Mouse (Mus musculus) hindbrain, embryonic 13.5 days (tissue): ENCODE data around the gene Zfp74. TPM values are rescaled to one million over a fixed set of nuclear protein-coding genes. Genes with fewer than 3 reads are reported as not detected.

ENCODE experiments used
- ATAC-seq: fragments of 200-750 bp; cut with Nextera tagmentation; 2 replicates; pipeline ENCODE4 v1.8.0; 2017; ENCODE audit warnings: moderate TSS enrichment; ENCODE audit not compliant: low FRiP score
- H3K27ac ChIP-seq: fragments of 300-500 bp; sonication (generic); 2 replicates; pipeline ENCODE4 v1.5.1; 2015; ENCODE audit warnings: inconsistent platforms, mild to moderate bottlenecking, moderate library complexity
- H3K27me3 ChIP-seq: fragments of 300-500 bp; sonication (generic); 2 replicates; pipeline ENCODE4 v1.6.1; 2015; ENCODE audit warnings: mild to moderate bottlenecking, inconsistent platforms
- H3K36me3 ChIP-seq: fragments of 300-500 bp; sonication (generic); 2 replicates; pipeline ENCODE4 v1.6.1; 2015; ENCODE audit warnings: mild to moderate bottlenecking, inconsistent platforms
- H3K4me1 ChIP-seq: fragments of 300-500 bp; sonication (generic); replicated peaks from 2 replicates; pipeline ENCODE4 v1.6.1; 2015; ENCODE audit warnings: inconsistent platforms
- H3K4me2 ChIP-seq: fragments of 300-500 bp; sonication (generic); 2 replicates; pipeline ENCODE4 v1.6.1; 2015; ENCODE audit warnings: inconsistent platforms, mild to moderate bottlenecking, moderate library complexity
- H3K4me3 ChIP-seq: fragments of 300-500 bp; sonication (generic); 2 replicates; pipeline ENCODE4 v1.5.1; 2015; ENCODE audit warnings: mild to moderate bottlenecking, inconsistent platforms
- H3K9ac ChIP-seq: fragments of 300-500 bp; sonication (generic); 2 replicates; pipeline ENCODE4 v1.6.1; 2015; ENCODE audit warnings: mild to moderate bottlenecking, inconsistent platforms
- H3K9me3 ChIP-seq: fragments of 300-500 bp; sonication (generic); 2 replicates; pipeline ENCODE4 v1.6.1; 2016; ENCODE audit warnings: inconsistent platforms
- WGBS: fragments of 180-500 bp; shearing (Covaris S2); methylation state at CpG from one replicate; pipeline ENCODE4 v1.1.7; 2015; 5-methylcytosine and 5-hydroxymethylcytosine counted together
- polyA plus RNA-seq: library from polyadenylated mRNA; unstranded; fragments of >200 nt; fragmentation: Nextera tagmentation; extraction: Ambion mirVana; gene quantifications from 2 replicates; pipeline ENCODE4 v1.2.1, GENCODE M21; 2015

Zfp74 gene
- polyA plus RNA-seq, 1 experiment from 2014 or later: 18.4 TPM

DNA sequence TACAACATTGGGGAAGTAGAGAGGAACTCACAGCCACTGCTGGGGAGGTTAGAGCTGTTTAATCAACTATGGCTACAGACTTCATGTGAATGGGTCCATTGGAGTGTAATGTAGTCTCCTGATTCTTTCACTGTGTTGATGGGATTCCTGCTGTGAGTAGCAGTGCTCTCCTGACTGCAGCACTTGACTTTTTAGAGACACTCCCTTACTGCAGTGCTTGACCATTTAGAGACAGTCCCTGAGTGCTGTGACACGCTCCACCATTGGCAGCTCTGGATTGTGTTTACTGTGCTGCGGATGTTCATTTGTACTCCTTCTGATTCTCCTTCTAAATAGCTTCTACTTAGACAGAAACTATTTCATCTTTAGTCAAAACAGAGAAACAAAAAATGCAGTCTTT is 11.1 kb downstream of the Zfp74 start:
- peaks cover 55% of the 10 kb centered on the region for H3K36me3 ChIP-seq
- H3K4me3 ChIP-seq: no peak overlapping the region
- WGBS: 50% methylated on average over 2 of the region's 2 CpGs

DNA sequence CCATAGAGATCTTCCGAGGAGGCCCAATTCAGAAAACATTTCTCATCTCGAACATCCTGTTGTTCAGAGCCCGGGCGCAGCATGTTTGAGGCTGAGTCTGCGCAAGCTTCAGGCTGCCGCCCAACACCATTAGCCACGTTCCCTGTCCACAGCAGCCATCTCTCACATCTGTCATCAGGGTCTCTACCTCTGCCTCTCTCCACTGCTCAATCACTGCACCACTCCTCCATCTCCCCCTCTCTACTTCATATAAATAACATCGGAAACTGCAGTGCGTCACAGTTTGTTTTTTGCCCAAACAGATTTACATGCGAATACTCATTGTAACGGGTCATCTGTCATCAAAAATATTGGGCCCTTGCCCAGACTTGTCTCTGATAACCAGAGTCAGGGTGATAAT is 12.9 kb downstream of the Zfp74 start:
- H3K9ac ChIP-seq: no peak overlapping the region; the same call in 1 of the 2 replicates
- no peak overlapping the region for H3K27ac ChIP-seq
- H3K4me2 ChIP-seq: no peak overlapping the region
- H3K27me3 ChIP-seq: no peaks in the 10 kb centered on the region
- ATAC-seq: no peak
- peaks cover 63% of the 10 kb centered on the region for H3K36me3 ChIP-seq
- no peaks in the 10 kb centered on the region; the same call in 1 of the 2 replicates for H3K4me1 ChIP-seq
- no peaks in the 10 kb centered on the region for H3K9me3 ChIP-seq
- WGBS: 84% methylated on average over 11 of the region's 11 CpGs
- no peak overlapping the region for H3K4me3 ChIP-seq

More for the DNA sequence above, 11.1 kb downstream of the Zfp74 start:
- no peaks in the 10 kb centered on the region for H3K9me3 ChIP-seq
- no peaks in the 10 kb centered on the region for H3K27me3 ChIP-seq
- ATAC-seq: no peak
- no peak overlapping the region for H3K9ac ChIP-seq
- no peaks in the 10 kb centered on the region; the same call in 1 of the 2 replicates for H3K4me1 ChIP-seq
- H3K4me2 ChIP-seq: no peak overlapping the region
- no peak overlapping the region for H3K27ac ChIP-seq

DNA sequence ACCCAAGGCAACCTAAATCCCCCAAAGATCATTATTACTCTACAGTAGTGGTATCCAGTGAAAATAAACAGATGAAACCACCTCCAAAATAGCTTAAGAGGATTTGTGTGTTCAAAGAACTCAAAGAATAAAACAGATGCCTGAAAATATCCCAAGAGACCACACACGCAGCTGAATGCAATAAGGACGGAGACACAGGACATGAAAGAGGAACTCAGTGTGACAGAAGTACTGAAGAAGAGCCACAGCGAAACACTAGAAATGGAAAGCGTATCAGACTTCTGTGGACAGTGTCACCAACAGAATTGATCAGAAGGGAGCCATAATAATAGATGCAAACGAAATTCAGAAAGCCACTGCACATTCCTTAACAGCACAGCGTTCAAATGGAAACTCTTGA is 15.0 kb downstream of the Zfp74 start:
- Histone ChIP-seq H3K27me3 (no peaks in the 10 kb centered on the region), H3K27ac (no peak overlapping the region), H3K9me3 (no peaks in the 10 kb centered on the region), H3K4me3 (no peak overlapping the region), H3K4me1 (no peaks in the 10 kb centered on the region; the same call in 1 of the 2 replicates), H3K9ac (no peak overlapping the region), H3K36me3 (peaks cover 81% of the 10 kb centered on the region), H3K4me2 (no peak overlapping the region)
- no peak for ATAC-seq
- WGBS: 84% methylated on average over 6 of the region's 6 CpGs

DNA sequence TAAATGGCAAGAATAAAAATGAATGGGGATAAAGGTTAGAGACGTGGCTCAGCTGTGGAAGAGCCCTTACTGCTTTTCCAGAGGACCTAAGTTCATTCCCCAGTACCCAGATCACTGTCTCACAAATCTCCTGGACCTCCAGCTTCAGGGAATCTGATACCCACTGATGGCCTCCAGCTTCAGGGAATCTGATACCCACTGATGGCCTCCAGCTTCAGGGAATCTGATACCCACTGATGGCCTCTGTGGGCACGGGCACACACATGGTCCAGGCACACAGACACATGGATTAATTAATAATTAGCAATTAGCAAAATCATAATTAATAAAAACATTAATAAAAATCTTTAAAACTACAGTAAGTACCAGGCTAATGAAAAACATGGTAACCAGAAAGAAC is 31.1 kb downstream of the Zfp74 start:
- Histone ChIP-seq H3K4me2 (no peak overlapping the region), H3K27me3 (no peaks in the 10 kb centered on the region), H3K4me3 (no peak overlapping the region), H3K9ac (no peak overlapping the region), H3K36me3 (no peaks in the 10 kb centered on the region), H3K9me3 (no peaks in the 10 kb centered on the region), H3K27ac (no peak overlapping the region), H3K4me1 (no peaks in the 10 kb centered on the region)
- no peak for ATAC-seq
- 64% methylated on average over 2 of the region's 2 CpGs for WGBS

DNA sequence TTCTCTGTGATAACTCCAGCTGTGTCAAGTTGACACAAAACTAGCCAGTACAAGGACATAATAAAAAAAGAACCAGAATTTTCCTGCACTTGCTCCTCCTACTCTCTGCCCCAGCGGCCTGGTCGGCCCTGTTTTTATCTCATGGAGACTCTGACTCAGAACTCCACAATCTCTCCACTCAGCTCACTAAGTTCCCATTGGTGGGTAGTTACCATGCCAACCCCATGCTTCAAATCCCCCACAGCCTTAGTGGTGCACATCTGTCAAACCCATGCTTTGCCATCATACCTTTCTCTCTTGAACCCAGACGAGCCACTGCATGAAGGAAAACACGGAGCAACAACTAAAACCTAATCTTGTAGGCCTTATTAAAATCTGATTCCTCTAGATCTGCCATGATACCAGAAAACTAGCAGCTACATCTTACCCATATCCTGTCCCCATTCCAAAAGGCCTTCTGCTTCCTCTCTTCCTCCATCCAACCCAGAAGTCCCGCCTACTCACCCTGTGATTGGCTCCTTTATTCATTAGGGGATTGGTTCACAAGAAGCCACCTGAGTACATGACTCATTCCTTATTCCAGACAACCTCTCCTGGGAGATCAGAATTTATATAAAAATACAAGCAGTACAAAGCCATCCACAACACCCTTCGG is 32.3 kb downstream of the Zfp74 start:
- Histone ChIP-seq H3K9me3 (no peaks in the 10 kb centered on the region), H3K27ac (no peak overlapping the region), H3K9ac (no peak overlapping the region), H3K27me3 (no peaks in the 10 kb centered on the region), H3K36me3 (peaks cover 9% of the 10 kb centered on the region), H3K4me1 (no peaks in the 10 kb centered on the region), H3K4me3 (no peak overlapping the region), H3K4me2 (no peak overlapping the region)
- no peak for ATAC-seq
- WGBS: 87% methylated on average over 6 of the region's 6 CpGs

DNA sequence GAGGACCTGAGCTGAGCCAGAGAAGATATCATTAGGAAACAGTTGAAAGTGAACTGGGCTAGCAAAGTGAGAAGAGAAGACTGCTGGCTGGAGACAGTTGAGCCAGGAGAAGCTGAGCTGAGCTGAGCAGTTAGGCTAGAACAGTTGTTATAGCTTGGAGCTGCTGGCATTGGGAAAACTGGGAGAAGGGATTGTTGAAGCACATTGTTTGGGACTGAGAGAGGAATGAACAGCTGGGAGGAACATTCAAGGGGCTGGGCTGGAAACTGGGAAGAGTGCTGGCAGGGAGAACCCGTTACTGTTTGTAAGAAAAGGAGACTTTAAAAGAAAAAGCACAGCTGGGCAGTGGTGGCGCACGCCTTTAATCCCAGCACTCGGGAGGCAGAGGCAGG is 35.8 kb downstream of the Zfp74 start:
- no peak overlapping the region for H3K9ac ChIP-seq
- no peak overlapping the region for H3K4me2 ChIP-seq
- no peak overlapping the region for H3K4me3 ChIP-seq
- H3K27me3 ChIP-seq: no peaks in the 10 kb centered on the region
- no peak overlapping the region for H3K27ac ChIP-seq
- no peak for ATAC-seq
- H3K9me3 ChIP-seq: no peaks in the 10 kb centered on the region; the same call in 1 of the 2 replicates
- WGBS: 83% methylated on average over 4 of the region's 4 CpGs
- H3K4me1 ChIP-seq: no peaks in the 10 kb centered on the region
- peaks cover 40% of the 10 kb centered on the region for H3K36me3 ChIP-seq

DNA sequence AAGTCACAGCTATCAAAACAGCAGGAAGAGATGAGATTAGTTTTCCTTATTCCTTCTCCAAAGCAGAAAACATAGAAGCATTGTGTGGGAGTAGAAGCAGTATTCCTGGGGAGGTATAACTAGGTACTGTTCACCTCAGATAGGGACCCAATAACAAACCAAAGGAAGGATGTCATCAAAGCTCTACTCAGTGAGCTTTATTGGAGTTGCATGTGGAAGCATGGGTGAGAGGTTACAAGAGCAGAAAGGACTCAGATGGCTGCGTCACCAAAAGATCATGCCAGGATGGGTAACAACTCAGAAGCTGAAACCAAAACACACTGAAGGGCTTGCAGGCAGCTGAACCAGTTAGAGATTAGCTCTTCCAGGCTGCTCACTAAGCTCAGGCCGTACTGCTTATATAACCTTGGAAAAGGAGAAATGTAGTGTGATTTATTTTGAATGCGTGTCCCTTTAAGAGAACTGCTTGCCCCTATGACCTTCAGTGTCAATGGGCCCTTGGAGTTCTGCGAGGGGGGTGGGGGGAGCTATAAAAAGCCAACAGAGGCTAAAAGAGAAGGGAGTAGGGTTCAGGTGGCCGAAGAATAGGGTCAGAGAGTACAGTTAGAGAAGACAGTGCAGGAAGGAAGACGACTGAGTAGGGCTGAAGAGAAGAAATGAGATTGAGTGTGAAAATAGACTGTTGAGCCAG is 36.4 kb downstream of the Zfp74 start:
- Histone ChIP-seq H3K4me2 (no peak overlapping the region), H3K4me3 (no peak overlapping the region), H3K9me3 (no peaks in the 10 kb centered on the region; the same call in 1 of the 2 replicates), H3K9ac (no peak overlapping the region), H3K4me1 (no peaks in the 10 kb centered on the region), H3K27me3 (no peaks in the 10 kb centered on the region), H3K36me3 (peaks cover 44% of the 10 kb centered on the region), H3K27ac (no peak overlapping the region)
- WGBS: 57% methylated on average over 6 of the region's 6 CpGs
- ATAC-seq: no peak

DNA sequence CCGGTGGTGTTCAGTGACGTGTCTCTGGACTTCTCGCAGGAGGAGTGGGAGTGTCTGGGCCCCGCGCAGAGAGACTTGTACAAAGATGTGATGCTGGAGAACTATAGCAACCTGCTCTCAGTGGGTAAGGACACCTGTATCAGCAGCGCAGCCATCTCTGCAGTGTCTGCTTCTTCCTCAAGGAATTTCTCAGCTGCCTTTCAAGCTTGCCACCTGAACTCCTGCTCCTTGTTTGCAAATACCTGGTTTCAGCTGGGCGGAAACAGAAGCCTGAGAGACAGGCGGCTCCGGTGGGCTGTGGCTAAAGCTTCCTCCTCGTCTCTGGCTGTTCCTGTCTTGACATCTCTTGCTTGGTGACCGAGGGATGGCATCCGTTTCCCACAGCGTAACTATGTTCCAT is 41.7 kb downstream of the Zfp74 start:
- H3K4me1 ChIP-seq: peaks cover 25% of the 10 kb centered on the region
- H3K27ac ChIP-seq: no peak overlapping the region
- 98% methylated on average over 13 of the region's 13 CpGs for WGBS
- no peak overlapping the region for H3K4me3 ChIP-seq
- H3K9me3 ChIP-seq: no peaks in the 10 kb centered on the region; the same call in 1 of the 2 replicates
- H3K4me2 ChIP-seq: no peak overlapping the region
- no peak overlapping the region for H3K9ac ChIP-seq
- no peak for ATAC-seq
- H3K27me3 ChIP-seq: no peaks in the 10 kb centered on the region
- H3K36me3 ChIP-seq: peaks cover 53% of the 10 kb centered on the region

DNA sequence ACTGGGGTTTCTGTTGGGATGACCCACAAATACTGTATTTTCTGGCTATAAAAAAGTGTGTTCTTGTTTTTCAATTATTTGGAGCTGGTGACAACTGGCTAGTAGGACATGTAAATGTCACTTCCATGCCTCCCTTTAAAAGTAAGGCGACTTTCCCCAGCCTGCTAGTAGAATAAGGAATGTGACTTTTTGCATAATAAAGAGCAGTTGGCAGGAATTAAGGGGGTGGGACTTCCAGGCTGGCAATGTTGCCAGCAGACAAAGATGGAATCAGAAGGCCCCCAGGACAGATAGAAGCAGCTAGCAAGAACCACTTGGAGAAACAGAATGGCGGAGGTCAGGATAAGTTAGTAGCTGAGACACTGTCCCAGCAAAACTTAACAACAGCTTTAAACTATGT is 43.6 kb downstream of the Zfp74 start:
- Histone ChIP-seq H3K27ac (no peak overlapping the region), H3K9me3 (no peaks in the 10 kb centered on the region; the same call in 1 of the 2 replicates), H3K27me3 (no peaks in the 10 kb centered on the region), H3K9ac (0 out of 2 replicates have a peak overlapping the region, but pooled peaks have one; percentile 85), H3K4me3 (peak overlapping the region; percentile 73; the same call in 1 of the 2 replicates), H3K36me3 (peaks cover 39% of the 10 kb centered on the region), H3K4me2 (peak overlapping the region; percentile 61), H3K4me1 (peaks cover 29% of the 10 kb centered on the region)
- 54% methylated on average over 2 of the region's 2 CpGs for WGBS
- ATAC-seq: no peak

DNA sequence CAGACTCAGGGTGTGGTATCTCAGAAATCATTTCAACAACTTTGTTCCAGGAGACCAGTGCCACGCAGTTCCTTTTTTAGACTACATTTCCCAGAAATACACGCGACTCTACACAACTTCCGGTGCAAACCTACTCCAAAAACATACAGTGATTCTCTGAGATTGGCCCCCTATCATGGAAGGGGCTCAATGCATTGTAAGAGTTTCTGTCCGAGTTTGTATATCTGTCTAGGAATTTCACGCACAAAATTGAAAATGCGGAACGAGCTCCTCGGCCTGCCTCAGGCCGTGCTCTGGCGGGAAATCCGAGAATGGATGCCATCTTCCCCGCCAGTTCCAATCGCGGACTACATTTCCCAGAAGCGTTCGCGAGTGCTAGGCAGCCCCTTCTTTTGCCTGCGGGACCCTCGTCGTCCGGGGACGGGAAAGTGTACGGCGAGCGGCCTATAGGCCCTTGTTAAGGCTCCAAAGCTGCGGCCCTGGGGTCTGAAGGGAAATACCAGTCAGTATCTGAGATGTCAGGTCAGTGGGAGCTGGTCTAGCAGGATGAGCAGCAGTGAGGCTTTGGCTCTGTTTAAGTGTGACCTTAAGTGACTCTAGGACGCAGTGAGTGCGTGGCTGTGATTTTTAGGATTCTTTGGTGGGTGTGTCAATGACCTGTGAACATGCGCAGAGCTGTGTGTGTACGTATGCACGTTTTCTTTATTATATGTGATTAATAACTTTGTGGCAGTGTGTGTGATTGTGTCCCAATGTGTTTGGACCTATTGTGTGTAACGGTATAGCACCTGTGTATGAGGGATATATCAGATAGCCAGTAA is 45.5 kb downstream of the Zfp74 start, which contains the start of gene Zfp383:
TSS of gene Zfp383 (plus strand) at position 94 of the 821 bp plus-strand sequence.
- peaks cover 29% of the 10 kb centered on the region for H3K4me1 ChIP-seq
- H3K4me3 ChIP-seq: peak within 1 kb of the TSS; percentile 73
- H3K27me3 ChIP-seq: no peaks in the 10 kb centered on the region
- peaks cover 26% of the 10 kb centered on the region for H3K36me3 ChIP-seq
- ATAC-seq: peak; percentile 83
- H3K9ac ChIP-seq: peak within 1 kb of the TSS; percentile 85
- H3K9me3 ChIP-seq: no peaks in the 10 kb centered on the region
- WGBS: under 1% methylated on average over 33 of the region's 33 CpGs
- peak within 1 kb of the TSS; percentile 61 for H3K4me2 ChIP-seq
- H3K27ac ChIP-seq: peak within 1 kb of the TSS; percentile 98

DNA sequence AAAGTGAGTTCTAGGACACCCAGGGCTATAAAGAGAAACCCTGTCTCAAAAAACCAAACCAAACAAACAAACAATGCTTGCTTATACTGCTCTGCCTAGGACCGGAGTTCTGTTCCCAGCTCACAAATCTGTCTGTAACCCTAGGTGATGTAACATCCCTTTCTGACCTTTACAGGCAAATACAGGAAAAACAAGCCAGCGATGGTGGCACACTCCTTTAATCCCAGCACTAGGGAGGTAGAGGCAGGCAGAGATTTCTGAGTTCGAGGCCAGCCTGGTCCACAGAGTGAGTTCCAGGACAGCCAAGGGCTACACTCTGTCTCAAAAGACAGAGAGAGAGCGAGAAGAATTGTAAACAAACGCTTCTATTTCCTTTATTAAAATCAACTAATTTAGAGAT is 46.7 kb downstream of the Zfp74 start:
- no peak for ATAC-seq
- Histone ChIP-seq H3K4me1 (peaks cover 29% of the 10 kb centered on the region), H3K36me3 (peaks cover 20% of the 10 kb centered on the region), H3K27ac (peak overlapping the region; percentile 98), H3K9me3 (no peaks in the 10 kb centered on the region), H3K9ac (no peak overlapping the region), H3K4me2 (peak overlapping the region; percentile 59), H3K27me3 (no peaks in the 10 kb centered on the region), H3K4me3 (peak overlapping the region; percentile 47; the same call in 1 of the 2 replicates)
- 89% methylated on average over 5 of the region's 5 CpGs for WGBS

DNA sequence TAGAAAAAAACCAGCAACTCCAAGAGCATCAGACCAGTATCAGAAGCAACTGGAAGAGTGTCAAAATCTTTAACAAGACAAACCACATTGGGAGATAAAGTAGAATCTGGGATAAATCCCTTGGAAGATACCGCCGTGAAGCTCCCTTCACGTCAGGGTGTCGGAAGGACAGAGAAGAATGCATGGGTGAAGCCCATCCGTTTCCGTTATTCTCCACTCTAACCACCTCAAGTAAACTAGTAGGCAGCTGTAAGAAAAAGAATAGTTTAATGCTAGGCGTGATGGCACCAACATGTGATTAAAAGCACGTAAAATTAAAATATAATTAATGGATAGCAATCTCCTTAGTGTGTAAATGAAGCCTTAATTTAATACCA is 47.2 kb downstream of the Zfp74 start:
- H3K9me3 ChIP-seq: no peaks in the 10 kb centered on the region
- H3K27me3 ChIP-seq: no peaks in the 10 kb centered on the region
- H3K36me3 ChIP-seq: peaks cover 17% of the 10 kb centered on the region
- peak overlapping the region; percentile 47 for H3K4me3 ChIP-seq
- H3K27ac ChIP-seq: peak overlapping the region; percentile 98
- peak overlapping the region; percentile 66 for H3K9ac ChIP-seq
- peak overlapping the region; percentile 59 for H3K4me2 ChIP-seq
- WGBS: 20% methylated on average over 8 of the region's 8 CpGs
- peaks cover 29% of the 10 kb centered on the region for H3K4me1 ChIP-seq
- peak; percentile 17; the same call in 1 of the 2 replicates for ATAC-seq
